Mouse (Mus musculus) liver, embryonic 11.5 days (tissue): ENCODE measurements around the gene Gm20518. TPM values are rescaled to one million over a fixed set of nuclear protein-coding genes. Genes with fewer than 3 reads are reported as not detected.
A peak's percentile ranks its signal among the peaks of the same experiment; 100 is the strongest.

Experiments
- ATAC-seq: fragments of 200-750 bp; cut with Nextera tagmentation; replicated peaks from 2 replicates; pipeline ENCODE4 v1.8.0; 2017; ENCODE audit warnings: moderate number of reproducible peaks, mild to moderate bottlenecking, moderate TSS enrichment, moderate library complexity; ENCODE audit not compliant: low FRiP score
- DNase-seq: peaks from one replicate; pipeline ENCODE4 v3.0.0-alpha.2; 2017; ENCODE audit warnings: low spot score
- H3K27ac ChIP-seq: fragments of 300-500 bp; sonication (generic); 2 replicates; pipeline ENCODE4 v1.5.1; 2014; ENCODE audit warnings: mild to moderate bottlenecking, low read depth, low read length, control low read depth
- H3K27me3 ChIP-seq: fragments of 300-500 bp; sonication (generic); replicated peaks from 2 replicates; pipeline ENCODE4 v1.6.1; 2014; ENCODE audit warnings: low read length, mixed read lengths; ENCODE audit not compliant: control insufficient read depth, insufficient read depth
- H3K36me3 ChIP-seq: fragments of 300-500 bp; sonication (generic); 2 replicates; pipeline ENCODE4 v1.6.1; 2014; ENCODE audit warnings: mild to moderate bottlenecking, low read length, moderate library complexity, mixed read lengths; ENCODE audit not compliant: control insufficient read depth, insufficient read depth
- H3K4me1 ChIP-seq: fragments of 300-500 bp; sonication (generic); replicated peaks from 2 replicates; pipeline ENCODE4 v1.6.1; 2014; ENCODE audit warnings: low read length, mixed read lengths; ENCODE audit not compliant: control insufficient read depth, insufficient read depth
- H3K4me2 ChIP-seq: fragments of 300-500 bp; sonication (generic); 2 replicates; pipeline ENCODE4 v1.6.1; 2014; ENCODE audit warnings: mild to moderate bottlenecking, control low read depth, moderate library complexity
- H3K4me3 ChIP-seq: fragments of 300-500 bp; sonication (generic); 2 replicates; pipeline ENCODE4 v1.5.1; 2014; ENCODE audit warnings: low read depth, low read length, control low read depth
- H3K9ac ChIP-seq: fragments of 300-500 bp; sonication (generic); 2 replicates; pipeline ENCODE4 v1.6.1; 2014; ENCODE audit warnings: low read depth, low read length, control low read depth
- H3K9me3 ChIP-seq: fragments of 300-500 bp; sonication (generic); 2 replicates; pipeline ENCODE4 v1.6.1; 2016; ENCODE audit warnings: low read length, inconsistent platforms, mixed read lengths; ENCODE audit not compliant: control insufficient read depth
- WGBS: fragments of 180-500 bp; shearing (Covaris S2); extraction: QIAGEN DNeasy Blood & Tissue Kit; methylation state at CpG from one replicate; pipeline ENCODE4 v1.1.7; 2014; 5-methylcytosine and 5-hydroxymethylcytosine counted together
- polyA plus RNA-seq: library from polyadenylated mRNA; unstranded; fragments of >200 nt; fragmentation: Nextera tagmentation; extraction: Ambion mirVana; gene quantifications from 2 replicates; pipeline ENCODE4 v1.2.1, GENCODE M21; 2014

Gene Gm20518
- polyA plus RNA-seq, 1 experiment from 2014 or later = 0.18 TPM

DNA sequence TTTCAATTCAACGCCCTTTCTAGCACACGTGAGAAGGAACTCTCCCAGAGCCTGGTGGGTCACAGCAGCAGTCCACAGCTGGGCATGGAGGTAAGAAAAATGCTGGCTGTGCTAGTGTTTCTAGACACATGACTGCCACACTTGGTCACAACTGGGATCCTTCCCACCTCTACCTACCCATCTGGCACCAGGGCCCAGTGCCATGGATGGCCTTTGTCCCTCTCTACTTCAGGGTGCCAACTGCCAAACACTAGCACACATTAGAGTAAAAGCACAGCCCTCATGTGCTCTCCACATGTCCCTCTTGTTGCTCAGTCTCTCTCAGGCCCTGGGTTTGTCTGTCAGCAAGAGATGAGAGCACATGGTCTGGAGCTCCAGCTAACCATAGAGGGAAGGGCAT, 38.2 kb upstream of the Gm20518 start:
- peaks cover 13% of the 10 kb centered on the region for H3K36me3 ChIP-seq
- WGBS = 73% methylated on average over 2 of the region's 2 CpGs
- H3K27ac ChIP-seq = peak overlapping the region; percentile 98; the same call in 1 of the 2 replicates
- H3K4me3 ChIP-seq = no peak overlapping the region
- H3K9ac ChIP-seq = peak overlapping the region; percentile 88
- H3K4me1 ChIP-seq = peaks cover 23% of the 10 kb centered on the region
- H3K4me2 ChIP-seq = no peak overlapping the region
- no peak for ATAC-seq
- DNase-seq = no peak
- no peaks in the 10 kb centered on the region for H3K9me3 ChIP-seq
- no peaks in the 10 kb centered on the region for H3K27me3 ChIP-seq

DNA sequence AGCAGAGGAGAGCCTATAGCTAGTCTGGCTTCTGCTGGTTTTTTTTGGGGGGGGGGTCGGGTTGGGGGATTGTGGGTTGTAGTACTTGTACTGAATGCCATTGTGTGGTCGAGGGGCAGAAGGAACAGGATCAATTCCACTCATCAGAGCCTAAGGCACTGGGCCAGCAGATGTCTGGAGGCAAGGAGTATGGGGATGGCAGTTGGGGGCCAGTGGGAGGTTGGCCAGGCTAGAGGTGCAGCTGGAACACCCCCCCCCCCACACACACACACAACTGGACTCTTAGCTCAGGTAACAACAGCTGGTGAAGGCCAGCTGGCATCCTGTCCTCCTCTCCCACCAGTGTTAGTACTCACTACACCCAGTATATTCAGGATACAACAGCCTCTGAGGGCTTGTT, 37.7 kb upstream of the Gm20518 start:
- Histone ChIP-seq H3K27ac (peak overlapping the region; percentile 98), H3K4me1 (peaks cover 20% of the 10 kb centered on the region), H3K4me2 (peak overlapping the region; percentile 95), H3K9ac (peak overlapping the region; percentile 88), H3K36me3 (peaks cover 13% of the 10 kb centered on the region), H3K9me3 (no peaks in the 10 kb centered on the region), H3K27me3 (no peaks in the 10 kb centered on the region), H3K4me3 (peak overlapping the region; percentile 91; the same call in 1 of the 2 replicates)
- DNase-seq (no peak), ATAC-seq (no peak)
- 24% methylated on average over 2 of the region's 2 CpGs for WGBS

GRCm38 (mm10) chr16:17928627-17929104, 37.2 kb upstream of the Gm20518 start:
- peak; percentile 67 for ATAC-seq
- peak; percentile 80 for DNase-seq
- no peaks in the 10 kb centered on the region for H3K27me3 ChIP-seq
- peak overlapping the region; percentile 95 for H3K4me2 ChIP-seq
- peak overlapping the region; percentile 91 for H3K4me3 ChIP-seq
- H3K9ac ChIP-seq = peak overlapping the region; percentile 88
- peak overlapping the region; percentile 98 for H3K27ac ChIP-seq
- H3K9me3 ChIP-seq = no peaks in the 10 kb centered on the region
- WGBS = under 1% methylated on average over 9 of the region's 9 CpGs
- H3K4me1 ChIP-seq = peaks cover 15% of the 10 kb centered on the region
- peaks cover 13% of the 10 kb centered on the region for H3K36me3 ChIP-seq

GRCm38 (mm10) chr16:17928087-17928580, 36.7 kb upstream of the Gm20518 start, which contains the start of gene Slc25a1:
Gene Slc25a1, minus strand, starts transcription at chr16:17928219.
- peaks cover 13% of the 10 kb centered on the region for H3K36me3 ChIP-seq
- peak within 1 kb of the TSS; percentile 88 for H3K9ac ChIP-seq
- ATAC-seq = peak; percentile 84
- H3K27ac ChIP-seq = peak within 1 kb of the TSS; percentile 98
- peak within 1 kb of the TSS; percentile 91 for H3K4me3 ChIP-seq
- DNase-seq = peak; percentile 88
- H3K27me3 ChIP-seq = no peaks in the 10 kb centered on the region
- H3K4me2 ChIP-seq = peak within 1 kb of the TSS; percentile 95
- WGBS = under 1% methylated on average over 47 of the region's 47 CpGs
- no peaks in the 10 kb centered on the region for H3K9me3 ChIP-seq
- H3K4me1 ChIP-seq = peaks cover 19% of the 10 kb centered on the region

- ATAC-seq = peak; percentile 31
- peak overlapping the region; percentile 91 for H3K4me3 ChIP-seq
- H3K9ac ChIP-seq = peak overlapping the region; percentile 88
- H3K36me3 ChIP-seq = peaks cover 13% of the 10 kb centered on the region
- H3K4me2 ChIP-seq = peak overlapping the region; percentile 95
- peaks cover 23% of the 10 kb centered on the region for H3K4me1 ChIP-seq
- WGBS = under 1% methylated on average over 72 of the region's 72 CpGs
- H3K27me3 ChIP-seq = no peaks in the 10 kb centered on the region
- H3K27ac ChIP-seq = peak overlapping the region; percentile 98
- no peaks in the 10 kb centered on the region for H3K9me3 ChIP-seq
- no peak for DNase-seq
Observed at GRCm38 (mm10) chr16:17927351-17928082, 36.0 kb upstream of the Gm20518 start.

DNA sequence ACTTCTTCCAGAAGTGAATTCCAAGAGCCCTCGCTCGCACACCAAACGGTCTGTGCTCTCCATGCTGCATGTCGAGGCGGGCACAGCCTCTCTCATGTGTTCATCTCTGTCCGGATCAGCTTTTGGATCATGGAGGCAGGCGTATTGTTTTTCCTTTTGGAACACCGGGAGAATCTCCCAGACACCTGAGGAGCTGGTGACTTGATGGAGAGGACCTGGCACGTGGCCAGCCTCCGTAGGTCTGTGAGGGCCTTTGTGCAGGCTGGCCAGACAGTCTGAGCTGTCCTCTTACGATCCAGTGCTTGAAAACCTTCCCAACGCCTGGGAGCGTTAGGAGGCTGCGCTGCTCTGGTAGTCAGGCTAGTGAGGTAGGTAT, 30.7 kb upstream of the Gm20518 start:
- H3K4me1 ChIP-seq = peaks cover 28% of the 10 kb centered on the region
- H3K27ac ChIP-seq = peak overlapping the region; percentile 94
- H3K27me3 ChIP-seq = peaks cover 9% of the 10 kb centered on the region
- H3K9ac ChIP-seq = peak overlapping the region; percentile 96
- DNase-seq (no peak), ATAC-seq (no peak)
- peak overlapping the region; percentile 98 for H3K4me2 ChIP-seq
- peak overlapping the region; percentile 88 for H3K4me3 ChIP-seq
- no peaks in the 10 kb centered on the region for H3K9me3 ChIP-seq
- H3K36me3 ChIP-seq = peaks cover 13% of the 10 kb centered on the region
- WGBS = 1% methylated on average over 14 of the region's 14 CpGs

DNA sequence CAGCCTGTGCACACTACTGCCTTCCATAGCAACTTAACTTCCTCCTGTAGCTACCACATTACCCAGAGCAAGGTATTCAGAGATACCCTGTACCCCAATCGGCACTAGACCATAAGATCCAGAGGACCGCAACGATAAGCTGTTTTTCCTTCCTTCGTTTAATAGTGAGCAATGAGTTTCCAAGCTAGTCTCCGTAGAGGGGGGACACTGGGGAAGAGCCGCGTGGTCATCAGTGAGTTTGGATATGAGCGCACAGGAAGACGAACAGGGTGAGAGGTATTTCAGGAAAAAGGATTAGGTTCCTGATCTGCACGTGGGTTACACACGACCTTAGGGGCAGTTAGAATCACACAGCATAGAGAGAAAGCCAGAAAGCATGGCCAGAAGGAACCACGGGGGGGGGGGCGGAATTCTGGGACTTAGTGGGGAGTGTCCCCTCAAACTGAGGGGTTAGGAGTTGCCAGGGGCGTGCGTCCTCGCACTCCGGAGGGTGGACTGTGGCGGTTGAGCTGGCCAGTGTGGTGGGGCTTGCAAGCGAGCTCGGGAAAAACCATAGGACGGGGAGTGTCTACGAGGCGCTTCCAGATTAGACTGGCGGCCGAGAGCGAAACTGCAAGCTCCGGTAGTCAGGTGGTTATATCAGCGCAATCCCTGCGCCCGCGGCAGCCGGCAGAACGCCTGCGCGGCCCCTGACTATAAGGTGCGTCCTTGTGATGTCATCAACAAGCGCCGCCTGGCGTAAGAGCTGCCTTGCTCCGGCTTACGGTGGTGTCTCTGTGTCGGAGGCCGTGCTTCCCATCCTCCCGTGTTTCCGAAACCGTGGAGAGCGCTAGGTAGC, 30.1 kb upstream of the Gm20518 start:
- H3K36me3 ChIP-seq = peaks cover 13% of the 10 kb centered on the region
- no peaks in the 10 kb centered on the region for H3K9me3 ChIP-seq
- peak; percentile 93 for ATAC-seq
- 2% methylated on average over 47 of the region's 47 CpGs for WGBS
- H3K4me3 ChIP-seq = peak overlapping the region; percentile 88
- H3K4me2 ChIP-seq = peak overlapping the region; percentile 98
- peaks cover 23% of the 10 kb centered on the region for H3K4me1 ChIP-seq
- peak; percentile 92 for DNase-seq
- peak overlapping the region; percentile 94 for H3K27ac ChIP-seq
- peak overlapping the region; percentile 96 for H3K9ac ChIP-seq
- peaks cover 14% of the 10 kb centered on the region for H3K27me3 ChIP-seq

GRCm38 (mm10) chr16:17920586-17920985, 29.1 kb upstream of the Gm20518 start:
- H3K9me3 ChIP-seq = no peaks in the 10 kb centered on the region
- H3K4me3 ChIP-seq = peak overlapping the region; percentile 88; the same call in 1 of the 2 replicates
- H3K27ac ChIP-seq = peak overlapping the region; percentile 94; the same call in 1 of the 2 replicates
- ATAC-seq (no peak), DNase-seq (no peak)
- H3K36me3 ChIP-seq = peaks cover 6% of the 10 kb centered on the region; the same call in 1 of the 2 replicates
- H3K9ac ChIP-seq = peak overlapping the region; percentile 30
- peaks cover 24% of the 10 kb centered on the region for H3K27me3 ChIP-seq
- WGBS = 14% methylated on average over 20 of the region's 20 CpGs
- peaks cover 20% of the 10 kb centered on the region for H3K4me1 ChIP-seq
- H3K4me2 ChIP-seq = peak overlapping the region; percentile 98
